Mouse (Mus musculus) pancreas, adult 10 weeks (tissue): ENCODE results near the gene Bpgm. TPM values are rescaled to one million over a fixed set of nuclear protein-coding genes. Genes with fewer than 3 reads are reported as not detected.

Source experiments
- polyA plus RNA-seq: library from polyadenylated mRNA; stranded (reverse); fragments of 350-450 nt; fragmentation: Illumina TruSeq; extraction: RNeasy Lipid Tissue Mini Kit (QIAGEN cat#74804); gene quantifications from one replicate; pipeline ENCODE4 v1.2.3, GENCODE M21; 2015; ENCODE audit warnings: low read depth, low replicate concordance; ENCODE audit not compliant: insufficient read depth

Gene Bpgm
- polyA plus RNA-seq, result 8.9 TPM

DNA sequence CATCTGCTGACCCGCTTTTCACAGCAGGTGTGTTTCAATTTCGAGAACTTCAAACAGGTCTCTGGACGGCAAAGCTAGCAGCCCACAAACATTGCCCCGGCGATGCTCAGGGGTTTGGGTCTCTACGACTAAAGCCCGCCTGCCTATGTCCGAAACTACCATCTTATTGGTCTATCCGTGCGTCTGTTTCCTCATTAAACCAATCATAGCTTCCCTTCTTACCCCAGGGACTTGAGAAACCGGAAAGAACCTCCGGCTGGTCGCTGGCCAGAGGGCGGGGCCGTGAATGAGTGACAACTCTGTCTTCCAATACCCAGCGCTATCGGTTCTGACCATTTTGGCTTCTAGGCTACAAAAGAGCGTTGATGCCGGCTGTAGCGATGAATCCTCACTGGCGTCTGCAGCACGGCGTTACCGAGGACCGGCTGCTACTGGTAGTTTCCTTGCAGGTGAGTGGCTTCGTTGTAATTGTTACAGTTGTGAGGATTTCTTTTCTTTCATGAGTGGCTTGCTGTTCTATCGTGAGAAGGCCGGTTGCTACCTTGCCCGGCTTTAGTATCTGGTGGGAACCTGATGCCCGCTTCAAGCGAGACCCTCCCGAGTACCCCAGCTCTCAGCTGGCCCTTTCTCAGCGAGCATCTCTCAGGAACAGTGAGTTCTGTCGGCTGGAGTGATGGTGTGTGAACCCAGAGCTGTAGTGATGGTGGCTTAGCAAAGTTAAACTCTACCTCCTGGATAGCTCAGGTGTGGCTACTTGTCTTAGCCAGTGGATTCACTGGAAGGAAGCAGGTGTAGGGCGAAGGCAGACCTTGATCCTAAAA lies at the start of gene Bpgm:
Gene Bpgm, plus strand, starts transcription at position 234 of the 821 bp plus-strand sequence.

Other genes with a start within 250 kb of the Bpgm start
- gene Akr1b3, start 158.7 kb upstream of the Bpgm start, polyA plus RNA-seq, result 31.7 TPM
- 3.5 TPM for gene Akr1b8, start 122.1 kb upstream of the Bpgm start, polyA plus RNA-seq
- gene Akr1b10, start 92.0 kb upstream of the Bpgm start, polyA plus RNA-seq, result 6.6 TPM
- gene Akr1b7, start 63.9 kb upstream of the Bpgm start, polyA plus RNA-seq, result 1.1 TPM
- 31.9 TPM for gene Cald1, start 122.3 kb downstream of the Bpgm start, polyA plus RNA-seq